In the genomic region with DNA sequence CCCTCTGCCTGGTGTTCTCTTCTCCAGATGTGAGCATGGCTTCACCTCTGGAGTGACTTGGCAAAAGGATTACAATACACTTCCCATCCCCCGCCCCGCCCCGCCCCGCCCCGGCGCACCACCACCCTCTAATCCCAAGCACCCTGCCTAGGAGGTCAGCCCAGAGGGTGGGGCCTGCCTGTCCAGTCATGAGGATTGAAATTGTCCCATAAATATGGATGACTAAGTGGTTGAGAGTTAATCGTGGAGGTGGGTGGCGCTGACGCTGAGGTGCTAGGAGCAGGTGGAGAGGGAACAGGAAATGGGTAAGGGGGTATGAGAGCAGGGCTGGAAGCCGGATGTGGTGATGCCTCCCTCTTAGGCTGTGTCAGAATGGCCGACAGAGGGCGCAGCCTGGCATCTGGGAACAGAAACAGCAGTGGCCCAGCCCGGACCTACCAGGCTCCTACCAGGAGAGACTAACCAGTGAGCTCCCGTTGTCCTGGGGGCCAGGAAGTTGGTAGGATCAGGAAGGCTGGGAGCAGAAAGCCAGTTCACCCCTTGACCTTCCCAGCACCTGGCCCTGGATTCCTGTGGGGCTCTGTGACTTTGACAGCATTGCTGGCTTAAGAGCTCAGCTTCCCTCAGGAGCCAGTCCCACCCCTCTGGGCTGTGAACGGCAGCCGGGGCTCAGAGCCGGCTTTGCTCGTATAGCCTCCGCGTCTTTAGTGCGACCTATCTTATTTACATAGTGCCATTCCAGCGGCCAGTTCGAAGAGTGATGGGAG, we compare ENCODE assay signal across 1 mouse cellular context.
TF ChIP-seq lines count a peak whose summit lies in the region.

No protein-coding gene starts in this region.

TF ChIP-seq in CH12.LX, 34 proteins besides CTCF, POLR2A, EP300 and RAD21 (continued from another document):
- TF ChIP-seq NELFE (IDR thresholded peaks at IDR 0.05; ENCODE audit: low read depth, low read length) (peak; percentile 36; the same call in 1 of the 2 replicates), MYC (IDR thresholded peaks at IDR 0.05; ENCODE audit: low read depth, low read length) (no peak; the same call in 1 of the 2 replicates), CHD2 (IDR thresholded peaks at IDR 0.05; ENCODE audit: low read length) (peak; percentile 67; the same call in 1 of the 2 replicates), SMC3 (IDR thresholded peaks at IDR 0.05; ENCODE audit: low read depth, low read length) (peak; percentile 48), ZKSCAN1 (IDR thresholded peaks at IDR 0.05; ENCODE audit: borderline replicate concordance, low read depth, low read length) (no peak), RCOR1 (conservative IDR thresholded peaks at IDR 0.05; ENCODE audit: low read depth, low read length) (0 out of 2 replicates have a peak, but pooled peaks have one; percentile 42), BHLHE40 (IDR thresholded peaks at IDR 0.05; ENCODE audit: low read depth, low read length) (no peak), UBTF (IDR thresholded peaks at IDR 0.05; ENCODE audit: low read depth, low read length) (no peak; the same call in 1 of the 2 replicates), TCF12 (IDR thresholded peaks at IDR 0.05; ENCODE audit: low read depth, low read length) (peak; percentile 59; the same call in 1 of the 2 replicates), HCFC1 (IDR thresholded peaks at IDR 0.05; ENCODE audit: low read depth, low read length) (peak; percentile 68), GABPA (IDR thresholded peaks at IDR 0.05; ENCODE audit: insufficient replicate concordance, low read depth, low read length) (no peak), ZNF384 (IDR thresholded peaks at IDR 0.05; ENCODE audit: low read depth, low read length) (no peak), CHD1 (IDR thresholded peaks at IDR 0.05; ENCODE audit: low read depth, low read length) (no peak), USF1 (IDR thresholded peaks at IDR 0.05; ENCODE audit: low read depth, low read length) (no peak), ZMIZ1 (IDR thresholded peaks at IDR 0.05; ENCODE audit: low read depth, low read length) (peak; percentile 34; the same call in 1 of the 2 replicates), IRF4 (IDR thresholded peaks at IDR 0.05; ENCODE audit: low read depth, low read length) (peak; percentile 84), KAT2A (IDR thresholded peaks at IDR 0.05; ENCODE audit: insufficient replicate concordance, low read length) (no peak), POLR2AphosphoS2 (IDR thresholded peaks at IDR 0.05; ENCODE audit: low read depth, low read length) (no peak), MXI1 (IDR thresholded peaks at IDR 0.05; ENCODE audit: low read depth, low read length) (0 out of 2 replicates have a peak, but pooled peaks have one; percentile 20), E2F4 (IDR thresholded peaks at IDR 0.05; ENCODE audit: insufficient replicate concordance, low read depth, low read length) (no peak), TBP (conservative IDR thresholded peaks at IDR 0.05; ENCODE audit: low read depth, low read length) (0 out of 2 replicates have a peak, but pooled peaks have one; percentile 60), MAFK (IDR thresholded peaks at IDR 0.05; ENCODE audit: insufficient replicate concordance, low read length) (no peak), JUND (conservative IDR thresholded peaks at IDR 0.05; ENCODE audit: low read depth, low read length) (0 out of 2 replicates have a peak, but pooled peaks have one; percentile 28)
